Mouse (Mus musculus) forebrain, embryonic 12.5 days (tissue): ENCODE results near the gene Xrcc4. TPM values are rescaled to one million over a fixed set of nuclear protein-coding genes. Genes with fewer than 3 reads are reported as not detected.
A peak's percentile ranks its signal among the peaks of the same experiment; 100 is the strongest.

Experiments
- ATAC-seq: fragments of 200-750 bp; cut with Nextera tagmentation; 2 replicates; pipeline ENCODE4 v1.8.0; 2017; ENCODE audit warnings: moderate TSS enrichment; ENCODE audit not compliant: low FRiP score
- H3K27ac ChIP-seq: fragments of 300-500 bp; sonication (generic); 2 replicates; pipeline ENCODE4 v1.5.1; 2016; ENCODE audit warnings: mild to moderate bottlenecking
- H3K27me3 ChIP-seq: fragments of 300-500 bp; sonication (generic); 2 replicates; pipeline ENCODE4 v1.6.1; 2016; ENCODE audit warnings: mild to moderate bottlenecking
- H3K36me3 ChIP-seq: fragments of 300-500 bp; sonication (generic); replicated peaks from 2 replicates; pipeline ENCODE4 v1.6.1; 2016; ENCODE audit warnings: mild to moderate bottlenecking
- H3K4me1 ChIP-seq: fragments of 300-500 bp; sonication (generic); 2 replicates; pipeline ENCODE4 v1.6.1; 2016
- H3K4me2 ChIP-seq: fragments of 300-500 bp; sonication (generic); 2 replicates; pipeline ENCODE4 v1.6.1; 2016; ENCODE audit warnings: mild to moderate bottlenecking, moderate library complexity
- H3K4me3 ChIP-seq: fragments of 300-500 bp; sonication (generic); replicated peaks from 2 replicates; pipeline ENCODE4 v1.5.1; 2016; ENCODE audit warnings: mild to moderate bottlenecking
- H3K9ac ChIP-seq: fragments of 300-500 bp; sonication (generic); 2 replicates; pipeline ENCODE4 v1.6.1; 2016; ENCODE audit warnings: mild to moderate bottlenecking
- H3K9me3 ChIP-seq: fragments of 300-500 bp; sonication (generic); 2 replicates; pipeline ENCODE4 v1.6.1; 2016
- WGBS: fragments of 180-500 bp; shearing (Covaris S2); methylation state at CpG from one replicate; pipeline ENCODE4 v1.1.7; 2016; 5-methylcytosine and 5-hydroxymethylcytosine counted together
- polyA plus RNA-seq: library from polyadenylated mRNA; unstranded; fragments of >200 nt; fragmentation: Nextera tagmentation; extraction: Ambion mirVana; gene quantifications from 2 replicates; pipeline ENCODE4 v1.2.1, GENCODE M21; 2016

The Xrcc4 gene
- polyA plus RNA-seq, 1 experiment from 2014 or later = 12.6 TPM

- no peak for ATAC-seq
- Histone ChIP-seq H3K4me3 (no peak overlapping the region), H3K36me3 (no peaks in the 10 kb centered on the region), H3K27ac (no peak overlapping the region), H3K9me3 (no peaks in the 10 kb centered on the region), H3K4me2 (no peak overlapping the region), H3K9ac (no peak overlapping the region), H3K27me3 (no peaks in the 10 kb centered on the region), H3K4me1 (no peaks in the 10 kb centered on the region)
- WGBS = 94% methylated on average over 3 of the region's 3 CpGs
Measured at GRCm38 (mm10) chr13:89918814-89919481, 170.5 kb downstream of the Xrcc4 start.

- Histone ChIP-seq H3K9ac (no peak overlapping the region), H3K4me1 (no peaks in the 10 kb centered on the region), H3K4me3 (no peak overlapping the region), H3K27ac (no peak overlapping the region), H3K9me3 (no peaks in the 10 kb centered on the region), H3K36me3 (no peaks in the 10 kb centered on the region), H3K4me2 (no peak overlapping the region), H3K27me3 (no peaks in the 10 kb centered on the region)
- ATAC-seq = no peak
- WGBS = 89% methylated on average over 5 of the region's 5 CpGs
Measured at GRCm38 (mm10) chr13:89914332-89914731, 175.1 kb downstream of the Xrcc4 start.

- Histone ChIP-seq H3K36me3 (no peaks in the 10 kb centered on the region), H3K4me3 (no peak overlapping the region), H3K27ac (no peak overlapping the region), H3K9me3 (no peaks in the 10 kb centered on the region), H3K9ac (no peak overlapping the region), H3K27me3 (no peaks in the 10 kb centered on the region), H3K4me2 (no peak overlapping the region), H3K4me1 (no peaks in the 10 kb centered on the region)
- WGBS = 89% methylated on average over 6 of the region's 6 CpGs
- ATAC-seq = no peak
Measured at GRCm38 (mm10) chr13:89913891-89914290, 175.5 kb downstream of the Xrcc4 start.

- no peaks in the 10 kb centered on the region for H3K27me3 ChIP-seq
- no peaks in the 10 kb centered on the region for H3K36me3 ChIP-seq
- no peak overlapping the region for H3K4me2 ChIP-seq
- no peak overlapping the region for H3K9ac ChIP-seq
- H3K9me3 ChIP-seq = no peaks in the 10 kb centered on the region
- H3K27ac ChIP-seq = no peak overlapping the region
- WGBS = 77% methylated on average over 2 of the region's 2 CpGs
- peaks cover 5% of the 10 kb centered on the region; the same call in 1 of the 2 replicates for H3K4me1 ChIP-seq
- H3K4me3 ChIP-seq = no peak overlapping the region
- no peak for ATAC-seq
Measured at GRCm38 (mm10) chr13:89906120-89906519, 183.3 kb downstream of the Xrcc4 start.

- Histone ChIP-seq H3K4me3 (no peak overlapping the region), H3K4me1 (no peaks in the 10 kb centered on the region), H3K27me3 (no peaks in the 10 kb centered on the region), H3K9ac (no peak overlapping the region), H3K9me3 (no peaks in the 10 kb centered on the region), H3K36me3 (no peaks in the 10 kb centered on the region), H3K4me2 (no peak overlapping the region), H3K27ac (no peak overlapping the region)
- ATAC-seq = no peak
- WGBS = 93% methylated on average over 4 of the region's 4 CpGs
Measured at GRCm38 (mm10) chr13:89899066-89899465, 190.3 kb downstream of the Xrcc4 start.

- no peak overlapping the region for H3K9ac ChIP-seq
- no peak for ATAC-seq
- H3K36me3 ChIP-seq = no peaks in the 10 kb centered on the region
- no peak overlapping the region for H3K4me2 ChIP-seq
- no peaks in the 10 kb centered on the region for H3K9me3 ChIP-seq
- H3K4me3 ChIP-seq = no peak overlapping the region
- 87% methylated on average over 4 of the region's 4 CpGs for WGBS
- no peaks in the 10 kb centered on the region for H3K27me3 ChIP-seq
- no peak overlapping the region for H3K27ac ChIP-seq
- no peaks in the 10 kb centered on the region; the same call in 1 of the 2 replicates for H3K4me1 ChIP-seq
Measured at GRCm38 (mm10) chr13:89892140-89892539, 197.3 kb downstream of the Xrcc4 start.

- no peaks in the 10 kb centered on the region for H3K27me3 ChIP-seq
- H3K27ac ChIP-seq = no peak overlapping the region
- ATAC-seq = no peak
- H3K9me3 ChIP-seq = no peaks in the 10 kb centered on the region
- H3K9ac ChIP-seq = no peak overlapping the region
- WGBS = 93% methylated on average over 1 of the region's 1 CpGs
- H3K4me1 ChIP-seq = no peaks in the 10 kb centered on the region; the same call in 1 of the 2 replicates
- no peak overlapping the region for H3K4me3 ChIP-seq
- no peaks in the 10 kb centered on the region for H3K36me3 ChIP-seq
- no peak overlapping the region for H3K4me2 ChIP-seq
Measured at GRCm38 (mm10) chr13:89890159-89890558, 199.2 kb downstream of the Xrcc4 start.

- peak; percentile 68; the same call in 1 of the 2 replicates for ATAC-seq
- H3K36me3 ChIP-seq = no peaks in the 10 kb centered on the region
- no peak overlapping the region for H3K4me2 ChIP-seq
- H3K9me3 ChIP-seq = no peaks in the 10 kb centered on the region
- no peaks in the 10 kb centered on the region for H3K27me3 ChIP-seq
- WGBS = 62% methylated on average over 5 of the region's 5 CpGs
- H3K4me3 ChIP-seq = no peak overlapping the region
- no peaks in the 10 kb centered on the region; the same call in 1 of the 2 replicates for H3K4me1 ChIP-seq
- H3K9ac ChIP-seq = no peak overlapping the region
- no peak overlapping the region for H3K27ac ChIP-seq
Measured at GRCm38 (mm10) chr13:89889074-89889473, 200.3 kb downstream of the Xrcc4 start.

GRCm38 (mm10) chr13:89883523-89883922, 205.9 kb downstream of the Xrcc4 start:
- 78% methylated on average over 1 of the region's 1 CpGs for WGBS
- no peak for ATAC-seq
- H3K36me3 ChIP-seq = no peaks in the 10 kb centered on the region
- no peaks in the 10 kb centered on the region for H3K9me3 ChIP-seq
- H3K4me3 ChIP-seq = no peak overlapping the region
- H3K9ac ChIP-seq = no peak overlapping the region
- no peaks in the 10 kb centered on the region for H3K27me3 ChIP-seq
- no peak overlapping the region for H3K27ac ChIP-seq
- H3K4me1 ChIP-seq = peaks cover 6% of the 10 kb centered on the region; the same call in 1 of the 2 replicates
- H3K4me2 ChIP-seq = no peak overlapping the region

GRCm38 (mm10) chr13:89881281-89881680, 208.1 kb downstream of the Xrcc4 start:
- no peak overlapping the region for H3K4me3 ChIP-seq
- ATAC-seq = peak; percentile 76
- whole genome bisulfite sequencing = 34% methylated on average over 2 of the region's 2 CpGs
- H3K4me2 ChIP-seq = no peak overlapping the region
- H3K9ac ChIP-seq = no peak overlapping the region
- peaks cover 6% of the 10 kb centered on the region; the same call in 1 of the 2 replicates for H3K4me1 ChIP-seq
- no peak overlapping the region for H3K27ac ChIP-seq
- H3K9me3 ChIP-seq = no peaks in the 10 kb centered on the region
- no peaks in the 10 kb centered on the region for H3K27me3 ChIP-seq
- no peaks in the 10 kb centered on the region for H3K36me3 ChIP-seq

- peak; percentile 72 for ATAC-seq
- peak overlapping the region; percentile 70 for H3K27ac ChIP-seq
- H3K27me3 ChIP-seq = no peaks in the 10 kb centered on the region
- no peak overlapping the region for H3K4me3 ChIP-seq
- H3K36me3 ChIP-seq = no peaks in the 10 kb centered on the region
- 55% methylated on average over 10 of the region's 10 CpGs for WGBS
- no peak overlapping the region for H3K9ac ChIP-seq
- H3K9me3 ChIP-seq = no peaks in the 10 kb centered on the region
- peaks cover 6% of the 10 kb centered on the region; the same call in 1 of the 2 replicates for H3K4me1 ChIP-seq
- H3K4me2 ChIP-seq = peak overlapping the region; percentile 25; the same call in 1 of the 2 replicates
Measured at GRCm38 (mm10) chr13:89878832-89879468, 210.5 kb downstream of the Xrcc4 start.

- no peak overlapping the region for H3K9ac ChIP-seq
- no peak overlapping the region for H3K4me3 ChIP-seq
- H3K36me3 ChIP-seq = no peaks in the 10 kb centered on the region
- 87% methylated on average over 4 of the region's 4 CpGs for WGBS
- peaks cover 2% of the 10 kb centered on the region; the same call in 1 of the 2 replicates for H3K4me1 ChIP-seq
- H3K27me3 ChIP-seq = no peaks in the 10 kb centered on the region
- ATAC-seq = no peak
- no peak overlapping the region for H3K27ac ChIP-seq
- no peak overlapping the region for H3K4me2 ChIP-seq
- no peaks in the 10 kb centered on the region for H3K9me3 ChIP-seq
Measured at GRCm38 (mm10) chr13:89875499-89875898, 213.9 kb downstream of the Xrcc4 start.

GRCm38 (mm10) chr13:89872725-89873124, 216.7 kb downstream of the Xrcc4 start:
- Histone ChIP-seq H3K27ac (no peak overlapping the region), H3K4me2 (no peak overlapping the region), H3K4me3 (no peak overlapping the region), H3K4me1 (no peaks in the 10 kb centered on the region), H3K9ac (no peak overlapping the region), H3K36me3 (no peaks in the 10 kb centered on the region), H3K27me3 (no peaks in the 10 kb centered on the region), H3K9me3 (no peaks in the 10 kb centered on the region)
- no peak for ATAC-seq
- 84% methylated on average over 3 of the region's 3 CpGs for WGBS
